Mouse (Mus musculus) heart, embryonic 10.5 days (tissue): Measurements from ENCODE around the gene Rhbdf2. TPM values are rescaled to one million over a fixed set of nuclear protein-coding genes. Genes with fewer than 3 reads are reported as not detected.
A peak's percentile ranks its signal among the peaks of the same experiment; 100 is the strongest.
"Not testable (repeated sequence)": the region's sequence is repeated elsewhere in the genome, so short reads cannot be mapped to it uniquely, and the experiment has no call there.

ENCODE experiments used
- DNase-seq: peaks from one replicate; pipeline ENCODE4 v3.0.0-alpha.2; 2017; ENCODE audit warnings: low spot score
- H3K27ac ChIP-seq: fragments of 300-500 bp; sonication (generic); 2 replicates; pipeline ENCODE4 v1.5.1; 2016; ENCODE audit warnings: mild to moderate bottlenecking
- H3K27me3 ChIP-seq: fragments of 300-500 bp; sonication (generic); 2 replicates; pipeline ENCODE4 v1.6.1; 2016; ENCODE audit warnings: mild to moderate bottlenecking; ENCODE audit not compliant: poor library complexity, insufficient read depth, severe bottlenecking
- H3K36me3 ChIP-seq: fragments of 300-500 bp; sonication (generic); 2 replicates; pipeline ENCODE4 v1.6.1; 2016; ENCODE audit warnings: mild to moderate bottlenecking, moderate library complexity
- H3K4me1 ChIP-seq: fragments of 300-500 bp; sonication (generic); 2 replicates; pipeline ENCODE4 v1.6.1; 2016; ENCODE audit warnings: mild to moderate bottlenecking
- H3K4me3 ChIP-seq: fragments of 300-500 bp; sonication (generic); 2 replicates; pipeline ENCODE4 v1.5.1; 2016; ENCODE audit warnings: mild to moderate bottlenecking, moderate library complexity
- H3K9me3 ChIP-seq: fragments of 300-500 bp; sonication (generic); 2 replicates; pipeline ENCODE4 v1.6.1; 2016; ENCODE audit warnings: mild to moderate bottlenecking, moderate library complexity
- WGBS: fragments of 180-500 bp; shearing (Covaris S2); methylation state at CpG from one replicate; pipeline ENCODE4 v1.1.7; 2016; 5-methylcytosine and 5-hydroxymethylcytosine counted together
- polyA plus RNA-seq: library from polyadenylated mRNA; unstranded; fragments of >200 nt; fragmentation: Nextera tagmentation; extraction: Ambion mirVana; gene quantifications from 2 replicates; pipeline ENCODE4 v1.2.1, GENCODE M21; 2016

The Rhbdf2 gene
- polyA plus RNA-seq, 1 experiment from 2014 or later: 6.7 TPM

DNA sequence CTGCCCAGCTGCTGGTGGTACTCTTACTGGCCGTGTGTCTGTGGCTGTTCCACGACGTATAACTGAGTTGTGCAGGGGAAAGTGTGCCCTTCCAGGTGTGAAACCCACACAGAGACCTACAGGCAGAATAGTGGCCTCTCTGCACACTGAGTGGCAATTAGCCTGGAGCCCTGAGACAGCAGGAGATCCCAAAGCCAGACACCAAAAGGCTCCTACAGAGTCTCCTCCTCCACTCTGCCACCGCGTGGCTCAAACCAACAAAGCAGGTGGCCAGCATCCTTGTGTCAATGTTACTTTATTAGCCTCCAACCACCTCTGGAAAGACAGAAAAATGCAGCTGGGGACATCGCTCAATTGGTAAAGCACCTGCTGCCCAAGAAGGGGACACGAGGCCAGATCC lies 42.0 kb upstream of the Rhbdf2 start:
- H3K4me1 ChIP-seq: peaks cover 57% of the 10 kb centered on the region
- H3K27me3 ChIP-seq: peaks cover 11% of the 10 kb centered on the region; the same call in 1 of the 2 replicates
- H3K36me3 ChIP-seq: peaks cover 14% of the 10 kb centered on the region
- no peak for DNase-seq
- H3K27ac ChIP-seq: peak overlapping the region; percentile 69
- no peaks in the 10 kb centered on the region for H3K9me3 ChIP-seq
- WGBS: 35% methylated on average over 7 of the region's 7 CpGs
- no peak overlapping the region for H3K4me3 ChIP-seq

GRCm38 (mm10) chr11:116668381-116668825 lies 41.6 kb upstream of the Rhbdf2 start:
- Histone ChIP-seq H3K4me3 (no peak overlapping the region), H3K36me3 (peaks cover 9% of the 10 kb centered on the region), H3K4me1 (peaks cover 61% of the 10 kb centered on the region), H3K9me3 (no peaks in the 10 kb centered on the region), H3K27ac (peak overlapping the region; percentile 69), H3K27me3 (peaks cover 15% of the 10 kb centered on the region; the same call in 1 of the 2 replicates)
- WGBS: 66% methylated on average over 10 of the region's 10 CpGs
- DNase-seq: no peak

GRCm38 (mm10) chr11:116667930-116668329 lies 41.1 kb upstream of the Rhbdf2 start:
- WGBS: 85% methylated on average over 8 of the region's 8 CpGs

GRCm38 (mm10) chr11:116667012-116667411 lies 40.2 kb upstream of the Rhbdf2 start:
- not testable (repeated sequence) for H3K36me3 ChIP-seq

More at GRCm38 (mm10) chr11:116667930-116668329, 41.1 kb upstream of the Rhbdf2 start:
- no peak overlapping the region for H3K27ac ChIP-seq
- no peak overlapping the region for H3K4me3 ChIP-seq
- H3K36me3 ChIP-seq: peaks cover 5% of the 10 kb centered on the region
- H3K9me3 ChIP-seq: no peaks in the 10 kb centered on the region
- peaks cover 20% of the 10 kb centered on the region; the same call in 1 of the 2 replicates for H3K27me3 ChIP-seq
- peaks cover 61% of the 10 kb centered on the region for H3K4me1 ChIP-seq
- no peak for DNase-seq

DNA sequence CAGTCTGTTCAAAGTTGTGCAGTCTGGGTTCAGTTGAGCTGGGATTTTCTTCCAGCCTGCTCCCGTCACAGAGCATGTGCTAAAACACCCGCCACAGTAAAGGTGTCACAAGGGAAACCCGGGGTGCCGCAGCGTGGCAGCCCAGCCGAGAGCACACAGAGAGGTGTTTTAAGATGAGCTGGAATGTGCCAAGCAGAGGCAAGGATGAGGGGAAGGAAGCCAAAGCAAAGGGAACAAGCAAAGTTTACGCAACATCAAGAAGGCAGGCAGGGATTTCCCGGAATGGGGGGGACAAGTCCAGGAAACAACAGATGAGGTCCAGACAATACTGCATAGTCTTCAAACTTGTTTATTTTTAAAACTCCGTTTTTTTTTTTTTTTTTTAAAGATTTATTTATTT lies 39.7 kb upstream of the Rhbdf2 start:
- Histone ChIP-seq H3K27ac (no peak overlapping the region), H3K27me3 (peaks cover 34% of the 10 kb centered on the region), H3K36me3 (no peaks in the 10 kb centered on the region), H3K4me3 (no peak overlapping the region), H3K4me1 (peaks cover 71% of the 10 kb centered on the region), H3K9me3 (no peaks in the 10 kb centered on the region)
- WGBS: 55% methylated on average over 9 of the region's 9 CpGs
- no peak for DNase-seq

More at GRCm38 (mm10) chr11:116667012-116667411, 40.2 kb upstream of the Rhbdf2 start:
- Histone ChIP-seq H3K4me1 (peaks cover 66% of the 10 kb centered on the region), H3K27me3 (peaks cover 29% of the 10 kb centered on the region)
- not testable (repeated sequence) for H3K9me3 ChIP-seq, DNase-seq, H3K27ac ChIP-seq, H3K4me3 ChIP-seq
- 74% methylated on average over 5 of the region's 5 CpGs for WGBS

DNA sequence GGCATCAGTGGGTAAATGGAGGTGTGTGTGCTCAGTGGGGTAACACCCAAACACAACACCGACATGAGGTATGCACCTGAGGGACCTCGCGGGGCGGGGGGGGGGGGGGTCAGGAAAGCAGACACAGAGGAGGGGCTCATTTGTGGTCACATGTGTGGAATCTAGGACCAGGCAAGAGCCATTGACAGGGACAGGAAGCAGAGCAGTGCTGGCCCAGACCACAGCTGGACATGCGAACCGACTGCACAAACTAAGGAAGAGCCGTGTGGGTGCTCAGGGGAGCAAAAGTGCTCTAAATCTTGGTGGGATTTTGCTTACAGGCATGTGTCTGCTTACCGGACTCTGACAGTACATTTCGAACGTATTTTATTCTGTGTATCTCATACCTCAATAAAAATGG lies 38.5 kb upstream of the Rhbdf2 start:
- 75% methylated on average over 10 of the region's 10 CpGs for WGBS
- Histone ChIP-seq H3K9me3 (no peaks in the 10 kb centered on the region), H3K36me3 (no peaks in the 10 kb centered on the region), H3K27ac (no peak overlapping the region), H3K4me3 (no peak overlapping the region), H3K4me1 (peaks cover 74% of the 10 kb centered on the region), H3K27me3 (peaks cover 42% of the 10 kb centered on the region)
- no peak for DNase-seq

DNA sequence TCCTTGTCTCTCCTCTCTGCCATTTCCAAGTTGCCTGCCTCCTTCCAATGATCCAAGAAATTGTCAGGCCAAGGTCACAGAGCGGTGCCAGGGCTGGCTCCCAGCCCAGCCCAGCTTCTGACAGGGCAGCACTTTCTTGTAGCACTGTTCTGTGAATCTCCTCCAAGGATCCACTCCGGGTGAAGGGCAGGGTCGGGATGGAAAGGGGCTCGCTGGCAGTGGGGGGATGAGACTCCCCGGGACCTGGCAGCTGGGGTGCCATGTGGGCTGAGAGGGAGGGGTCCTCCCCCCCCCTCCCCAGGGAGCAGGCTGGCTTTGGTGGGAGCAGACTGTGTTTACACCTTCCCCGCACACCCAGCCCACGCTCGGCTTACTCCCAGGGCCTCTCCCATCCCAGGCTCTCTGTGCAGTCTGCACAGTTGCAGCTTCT lies 35.1 kb upstream of the Rhbdf2 start:
- WGBS: 61% methylated on average over 8 of the region's 8 CpGs
- peaks cover 82% of the 10 kb centered on the region for H3K4me1 ChIP-seq
- H3K9me3 ChIP-seq: no peaks in the 10 kb centered on the region
- H3K27ac ChIP-seq: peak overlapping the region; percentile 57
- H3K4me3 ChIP-seq: no peak overlapping the region
- no peak for DNase-seq
- peaks cover 41% of the 10 kb centered on the region for H3K27me3 ChIP-seq
- H3K36me3 ChIP-seq: no peaks in the 10 kb centered on the region

DNA sequence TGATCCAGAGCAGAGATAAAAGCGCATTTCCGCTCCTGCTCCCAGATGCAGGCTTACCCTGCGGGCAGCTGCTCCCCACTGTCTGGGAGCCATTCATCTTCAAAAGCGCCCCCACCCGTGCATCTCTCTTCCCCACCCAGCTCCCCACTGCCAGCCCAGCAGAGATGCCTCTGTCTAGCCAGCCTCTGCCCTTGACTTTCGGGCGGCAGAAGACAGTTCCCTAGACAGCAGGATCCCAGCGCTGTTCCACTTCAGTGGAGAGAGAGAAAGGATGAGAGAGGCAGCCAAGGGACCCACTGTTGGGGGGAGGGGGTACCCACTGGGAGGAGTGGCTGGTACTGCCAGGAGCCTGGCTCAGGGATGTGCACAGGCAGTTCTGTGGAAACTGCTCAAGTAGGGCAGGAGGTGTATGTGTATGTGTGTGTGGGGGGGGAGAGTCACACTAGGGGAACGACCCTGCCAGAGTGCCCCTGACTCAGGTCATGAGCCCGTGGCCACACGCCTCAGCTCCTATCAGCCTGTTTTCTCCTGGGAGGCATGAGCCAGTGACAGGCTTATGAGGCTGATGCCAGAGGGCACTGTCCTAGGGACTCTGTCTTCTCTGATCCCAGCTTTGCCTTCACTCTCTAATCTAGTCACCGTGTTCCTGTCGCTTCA lies 34.6 kb upstream of the Rhbdf2 start:
- Histone ChIP-seq H3K4me3 (peak overlapping the region; percentile 10; the same call in 1 of the 2 replicates), H3K27ac (peak overlapping the region; percentile 57), H3K9me3 (no peaks in the 10 kb centered on the region), H3K36me3 (no peaks in the 10 kb centered on the region), H3K27me3 (peaks cover 43% of the 10 kb centered on the region), H3K4me1 (peaks cover 86% of the 10 kb centered on the region)
- no peak for DNase-seq
- WGBS: 21% methylated on average over 13 of the region's 13 CpGs

DNA sequence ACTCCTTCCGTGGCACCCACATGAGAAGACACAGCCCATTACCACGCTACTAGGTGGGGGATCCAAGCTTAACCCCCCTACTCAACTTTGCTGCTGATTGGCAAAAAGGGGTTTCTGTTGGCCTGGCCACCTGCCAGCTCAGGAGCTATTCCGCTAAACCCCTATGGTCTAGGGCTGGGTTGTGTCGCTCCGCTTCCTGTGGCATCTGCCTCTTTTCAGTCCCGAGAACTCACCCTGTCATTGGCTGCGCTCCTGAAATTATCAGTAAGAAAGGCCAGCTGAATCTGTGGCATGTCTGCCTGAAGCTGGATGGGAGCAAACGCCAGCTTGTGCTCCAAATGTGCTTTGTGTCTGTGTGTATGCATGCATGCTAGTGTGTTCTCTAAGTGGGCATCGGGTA lies 33.4 kb upstream of the Rhbdf2 start:
- no peak overlapping the region for H3K4me3 ChIP-seq
- no peaks in the 10 kb centered on the region for H3K9me3 ChIP-seq
- H3K27ac ChIP-seq: 0 out of 2 replicates have a peak overlapping the region, but pooled peaks have one; percentile 23
- 50% methylated on average over 9 of the region's 9 CpGs for WGBS
- DNase-seq: no peak
- peaks cover 78% of the 10 kb centered on the region for H3K4me1 ChIP-seq
- no peaks in the 10 kb centered on the region for H3K36me3 ChIP-seq
- peaks cover 43% of the 10 kb centered on the region for H3K27me3 ChIP-seq

DNA sequence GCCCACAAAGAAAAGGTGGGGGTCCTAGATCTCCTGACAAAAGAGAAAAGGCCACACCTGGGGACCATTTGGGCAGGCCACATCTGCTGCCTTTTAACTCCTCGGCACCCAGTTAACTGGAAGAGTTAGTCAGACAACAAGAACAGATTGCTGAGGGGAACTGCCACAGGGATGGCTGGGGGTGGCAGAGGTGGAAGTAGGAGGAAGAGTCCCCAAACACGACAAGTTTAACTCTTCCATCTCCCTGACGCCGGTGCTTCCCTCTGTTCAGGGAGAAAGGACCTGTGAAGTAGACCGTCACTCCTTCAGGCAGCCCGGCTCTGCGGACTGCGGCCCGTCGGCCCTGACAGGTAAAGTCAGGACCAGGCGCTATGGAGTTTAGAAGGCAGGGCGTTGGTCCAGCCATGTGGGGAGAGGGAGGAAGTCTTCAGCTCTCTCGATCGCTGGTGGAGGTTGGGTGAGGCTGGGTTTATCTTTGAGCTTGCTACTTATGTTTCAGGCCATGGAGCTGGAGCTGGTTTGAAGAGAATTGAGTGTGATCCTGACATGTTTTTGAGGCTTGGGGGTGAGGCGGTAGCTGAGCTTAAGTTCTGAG lies 32.3 kb upstream of the Rhbdf2 start:
- Histone ChIP-seq H3K36me3 (no peaks in the 10 kb centered on the region), H3K27ac (0 out of 2 replicates have a peak overlapping the region, but pooled peaks have one; percentile 23), H3K9me3 (no peaks in the 10 kb centered on the region), H3K27me3 (peaks cover 53% of the 10 kb centered on the region), H3K4me1 (peaks cover 83% of the 10 kb centered on the region), H3K4me3 (no peak overlapping the region)
- no peak for DNase-seq
- 72% methylated on average over 15 of the region's 15 CpGs for WGBS

DNA sequence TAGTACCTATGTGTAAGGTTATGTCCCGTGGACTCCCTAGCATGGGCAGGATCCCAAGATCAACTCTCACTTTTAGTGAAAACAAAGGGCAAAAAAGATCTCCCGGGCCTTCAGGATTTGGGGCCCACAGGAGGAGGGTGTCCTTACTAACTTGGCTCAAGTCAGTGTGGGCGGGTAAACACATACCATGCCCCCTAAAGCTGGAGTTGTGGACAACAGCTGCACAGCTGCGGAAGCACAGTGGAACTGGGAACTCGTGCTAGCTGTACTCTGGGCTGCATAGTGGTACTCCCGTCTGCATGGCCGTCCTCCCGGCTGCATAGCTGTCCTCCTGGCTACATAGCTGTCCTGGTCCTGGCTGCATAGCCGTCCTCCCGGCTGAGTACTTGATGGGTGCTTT lies 31.4 kb upstream of the Rhbdf2 start:
- Histone ChIP-seq H3K27ac (peak overlapping the region; percentile 90), H3K36me3 (no peaks in the 10 kb centered on the region), H3K9me3 (no peaks in the 10 kb centered on the region), H3K27me3 (peaks cover 54% of the 10 kb centered on the region), H3K4me1 (peaks cover 83% of the 10 kb centered on the region), H3K4me3 (peak overlapping the region; percentile 54; the same call in 1 of the 2 replicates)
- no peak for DNase-seq
- 68% methylated on average over 10 of the region's 10 CpGs for WGBS

GRCm38 (mm10) chr11:116657311-116658223 lies 30.7 kb upstream of the Rhbdf2 start:
- peaks cover 54% of the 10 kb centered on the region for H3K27me3 ChIP-seq

More at GRCm38 (mm10) chr11:116657311-116658223, 30.7 kb upstream of the Rhbdf2 start:
- Histone ChIP-seq H3K36me3 (no peaks in the 10 kb centered on the region), H3K4me3 (peak overlapping the region; percentile 54), H3K4me1 (peaks cover 79% of the 10 kb centered on the region), H3K27ac (peak overlapping the region; percentile 90), H3K9me3 (no peaks in the 10 kb centered on the region)
- WGBS: 9% methylated on average over 22 of the region's 22 CpGs
- peak; percentile 98 for DNase-seq
